Mouse (Mus musculus) left cerebral cortex, postnatal 10 days (tissue): ENCODE measurements around the gene Setx. TPM values are rescaled to one million over a fixed set of nuclear protein-coding genes. Genes with fewer than 3 reads are reported as not detected.
"Not testable (repeated sequence)": the region's sequence is repeated elsewhere in the genome, so short reads cannot be mapped to it uniquely, and the experiment has no call there.

ENCODE experiments used
- DNase-seq, 2 experiments: peaks; one replicate each; pipeline ENCODE4 v3.0.0; 2021 to 2022; ENCODE audit warnings: low spot score in 2 of 2, mixed read lengths in 1 of 2; ENCODE audit errors: extremely low spot score in 1 of 2
- intact Hi-C: fragments of 180-260 bp; cut with DNase I; formaldehyde crosslinking; loops from one replicate; pipeline ENCODE4 v1.15.1; 2025
- total RNA-seq, 2 experiments: library from RNA; stranded (reverse); gene quantifications; 2 replicates each; pipeline ENCODE4 v1.2.3; 2021

Gene Setx
- 10 to 100 TPM; 49.9 to 60.9 TPM for total RNA-seq

DNA sequence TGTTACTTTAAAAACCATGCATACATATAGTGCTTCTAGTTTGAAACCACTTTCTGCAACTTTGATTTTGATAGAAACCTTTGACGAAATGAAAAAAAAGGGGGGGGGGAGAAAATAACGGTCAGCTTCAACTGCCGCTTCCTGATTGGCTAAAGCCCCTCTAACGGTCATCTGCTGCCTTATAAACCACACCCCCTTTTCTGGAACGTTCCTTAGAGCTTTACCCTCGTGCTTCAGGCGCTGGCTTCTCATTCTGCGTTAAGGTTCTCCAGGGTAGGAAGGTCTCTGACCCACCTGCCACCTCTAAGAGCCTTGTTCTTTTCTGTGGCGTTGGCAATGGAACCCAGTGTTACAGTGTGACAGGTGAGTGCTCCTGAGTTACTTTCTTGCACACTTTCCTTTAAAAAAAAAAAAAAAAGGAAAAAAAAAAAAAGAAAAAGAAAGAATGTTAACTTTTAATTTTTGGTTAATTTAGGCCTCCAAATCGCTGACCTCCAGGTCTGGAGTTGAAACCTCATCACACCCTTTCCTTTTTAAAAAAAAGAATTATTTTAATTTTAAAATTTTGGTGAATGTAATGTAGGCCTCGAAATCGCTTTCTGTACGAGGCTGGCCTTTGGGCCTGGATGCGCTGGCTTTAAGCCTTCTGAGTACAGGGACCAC, at the start of gene Setx:
TSS of gene Setx (plus strand) at position 275 of the 663 bp plus-strand sequence.
- no peak for DNase-seq
- intact Hi-C loops: no loop called here

GRCm38 (mm10) chr2:29074676-29075075, 49.3 kb upstream of the Setx start:
- DNase-seq: no peak
- intact Hi-C loops: no loop called here

GRCm38 (mm10) chr2:29075331-29076070, 48.5 kb upstream of the Setx start:
- no peak for DNase-seq
- intact Hi-C loops: no loop called here

DNA sequence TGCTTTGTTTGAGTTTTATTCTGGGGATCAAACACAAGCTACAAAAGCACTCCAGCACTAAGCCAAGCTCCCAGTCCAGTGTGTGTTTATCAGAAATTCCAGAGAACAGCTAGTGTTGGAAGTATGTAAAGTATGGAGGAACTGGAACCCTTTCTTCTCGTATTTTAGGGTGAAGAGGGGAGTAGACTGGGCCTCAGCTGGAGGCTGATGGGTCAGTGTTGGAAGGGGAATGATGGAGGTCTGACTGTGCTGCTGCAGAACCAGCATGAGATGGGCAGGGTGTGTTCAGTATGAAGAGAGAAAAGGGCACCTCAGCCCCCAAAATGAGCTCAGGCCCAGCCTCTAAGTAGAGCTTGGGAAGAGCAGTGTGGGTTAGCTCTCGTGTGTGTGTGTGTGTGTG, 47.8 kb upstream of the Setx start:
- intact Hi-C loops: no loop called here
- DNase-seq: no peak

GRCm38 (mm10) chr2:29081965-29082364, 42.0 kb upstream of the Setx start:
- intact Hi-C loops: no loop called here
- DNase-seq: no peak

- DNase-seq: no peak
- intact Hi-C loops: no loop called here
Observed at GRCm38 (mm10) chr2:29086026-29086425, 38.0 kb upstream of the Setx start.

GRCm38 (mm10) chr2:29089276-29089675, 34.7 kb upstream of the Setx start:
- intact Hi-C loops, DNase-seq: not testable (repeated sequence)

GRCm38 (mm10) chr2:29095674-29096073, 28.3 kb upstream of the Setx start:
- intact Hi-C loops: no loop called here

GRCm38 (mm10) chr2:29096751-29097150, 27.2 kb upstream of the Setx start:
- intact Hi-C loops: no loop called here
- no peak for DNase-seq

More at GRCm38 (mm10) chr2:29095674-29096073, 28.3 kb upstream of the Setx start:
- DNase-seq: no peak

DNA sequence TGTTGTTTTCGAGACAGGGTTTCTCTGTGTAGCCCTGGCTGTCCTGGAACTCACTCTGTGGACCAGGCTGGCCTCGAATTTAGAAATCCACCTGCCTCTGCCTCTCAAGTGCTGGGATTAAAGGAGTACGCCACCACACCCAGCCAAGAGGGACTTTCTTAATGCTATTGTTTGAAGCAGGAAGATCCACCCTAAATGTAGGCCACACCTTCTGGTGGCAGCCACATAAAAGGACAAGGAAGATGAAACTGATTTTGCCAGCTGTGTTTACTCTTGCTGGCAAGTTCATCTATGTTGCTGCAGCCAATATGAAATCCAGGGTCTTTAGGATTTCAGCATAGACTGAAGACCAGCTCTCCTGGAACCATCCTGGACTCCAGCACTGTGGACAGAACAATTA, 26.5 kb upstream of the Setx start:
- intact Hi-C loops: no loop called here
- DNase-seq: no peak

GRCm38 (mm10) chr2:29097955-29098354, 26.0 kb upstream of the Setx start:
- intact Hi-C loops, DNase-seq: not testable (repeated sequence)

GRCm38 (mm10) chr2:29098786-29099185, 25.2 kb upstream of the Setx start:
- intact Hi-C loops: no loop called here
- no peak for DNase-seq

DNA sequence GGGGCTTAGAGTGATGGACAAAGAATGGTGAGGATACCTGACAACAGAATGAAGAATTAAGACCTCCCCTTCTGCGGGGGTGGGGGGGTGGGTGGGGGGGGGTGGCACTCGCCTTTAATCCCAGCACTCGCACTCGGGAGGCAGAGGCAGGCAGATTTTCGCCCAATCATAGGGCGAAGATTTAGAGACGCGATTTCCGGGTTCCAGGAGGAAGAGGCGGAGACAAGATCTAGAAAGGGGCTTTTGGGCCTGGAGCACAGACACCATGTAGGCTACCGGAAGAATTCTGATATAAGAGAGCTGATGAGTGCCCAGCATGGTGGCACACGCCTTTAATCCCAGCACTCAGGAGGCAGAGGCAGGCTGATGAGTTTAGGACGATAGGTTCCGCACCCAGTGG, 24.3 kb upstream of the Setx start:
- DNase-seq: no peak
- intact Hi-C loops: no loop called here

- DNase-seq: no peak
- intact Hi-C loops: no loop called here
Observed at GRCm38 (mm10) chr2:29100822-29101534, 23.0 kb upstream of the Setx start.

- intact Hi-C loops: not testable (repeated sequence)
Observed at GRCm38 (mm10) chr2:29102416-29103377, 21.3 kb upstream of the Setx start.

DNA sequence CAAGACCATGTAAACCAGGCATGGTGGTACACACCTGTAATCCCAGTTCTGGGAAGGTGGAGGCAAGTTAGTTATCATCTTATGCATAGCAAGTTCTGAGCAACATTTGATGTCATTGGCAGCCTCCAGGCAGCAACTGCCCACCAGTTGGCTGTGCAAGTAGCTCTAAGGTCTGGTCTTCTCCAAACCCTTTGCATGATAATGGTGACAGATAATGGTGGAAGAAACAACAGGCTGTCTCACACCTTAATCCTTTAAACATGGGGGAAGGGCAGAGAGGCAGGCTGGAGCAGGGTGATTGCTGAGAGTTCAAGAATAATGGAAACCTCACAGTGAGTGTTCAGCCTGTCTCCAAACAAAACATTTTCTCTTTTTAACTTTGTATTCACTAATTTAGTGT, 3.0 kb upstream of the Setx start:
- intact Hi-C loops: no loop called here
- DNase-seq: no peak

More at GRCm38 (mm10) chr2:29102416-29103377, 21.3 kb upstream of the Setx start:
- DNase-seq: not testable (repeated sequence)

- intact Hi-C loops: no loop called here
- DNase-seq: no peak
Observed at GRCm38 (mm10) chr2:29122446-29122845, 1.5 kb upstream of the Setx start.

- no peak for DNase-seq
- intact Hi-C loops: no loop called here
Observed at GRCm38 (mm10) chr2:29124571-29124935, 572 bp downstream of the Setx start.
